In the genomic region with DNA sequence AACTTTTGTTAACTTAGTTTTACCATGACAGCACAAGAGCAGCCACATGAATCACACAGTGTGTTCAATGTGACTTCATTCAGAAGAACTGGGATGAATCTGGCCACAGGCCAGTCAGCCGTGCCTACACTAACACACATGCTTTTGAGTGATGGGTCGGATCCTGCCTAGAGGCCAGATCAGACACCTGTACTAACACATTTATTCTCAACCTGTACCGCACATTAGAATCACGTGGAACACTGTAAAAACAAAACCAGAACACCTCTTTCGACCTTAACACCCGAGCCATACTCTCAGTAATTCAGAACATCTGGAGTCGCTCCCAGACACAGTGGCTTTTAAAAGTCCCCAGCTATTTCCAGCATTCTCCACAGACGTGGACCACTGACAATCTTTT, we compare ENCODE assay signal across 17 mouse cellular contexts.
DNase-seq lines count a peak whose midpoint lies in the region; ATAC-seq lines count a peak whose summit lies in the region.
"Had no signal": no experiment of that assay in that cellular context is flagged by ENCODE, and none has a peak within 500 bp of the region (broad histone marks: within the 10 kb centered on the region; RNA-seq: fewer than 3 reads in every experiment).

No protein-coding gene starts in this region.

- H3K27me3 ChIP-seq in neural tube, embryonic 15.5 days (replicated peaks): no peaks in the 10 kb centered on the region
- no peaks in the 10 kb centered on the region for H3K27me3 ChIP-seq in embryonic facial prominence, embryonic 14.5 days (replicated peaks; ENCODE audit: control insufficient read depth, insufficient read depth, low read length)
- no peaks in the 10 kb centered on the region for H3K27me3 ChIP-seq in stomach, embryonic 16.5 days (ENCODE audit: control insufficient read depth, insufficient read depth, low read length)
- H3K27me3 ChIP-seq in midbrain, embryonic 13.5 days: no peaks in the 10 kb centered on the region
- H3K27me3 ChIP-seq: liver, embryonic 12.5 days had no signal

- H3K9me3 ChIP-seq in neural tube, embryonic 15.5 days (replicated peaks): no peaks in the 10 kb centered on the region
- no peaks in the 10 kb centered on the region for H3K9me3 ChIP-seq in embryonic facial prominence, embryonic 14.5 days (ENCODE audit: control insufficient read depth, low read length)
- no peaks in the 10 kb centered on the region for H3K9me3 ChIP-seq in stomach, embryonic 16.5 days (replicated peaks; ENCODE audit: control insufficient read depth, low read length)
- no peaks in the 10 kb centered on the region for H3K9me3 ChIP-seq in midbrain, embryonic 13.5 days
- H3K9me3 ChIP-seq: heart, embryonic 10.5 days; liver, embryonic 12.5 days; megakaryocyte, embryonic 14.5 days had no signal

- H3K4me2 ChIP-seq in neural tube, embryonic 15.5 days: no peak overlapping the region
- H3K4me2 ChIP-seq in embryonic facial prominence, embryonic 14.5 days (ENCODE audit: low read depth, low read length): no peak overlapping the region
- H3K4me2 ChIP-seq in stomach, embryonic 16.5 days (ENCODE audit: low read depth, low read length): no peak overlapping the region
- H3K4me2 ChIP-seq in midbrain, embryonic 13.5 days (replicated peaks): no peak overlapping the region
- H3K4me2 ChIP-seq: liver, embryonic 12.5 days had no signal

- H3K27ac ChIP-seq in neural tube, embryonic 15.5 days (replicated peaks): no peak overlapping the region
- H3K27ac ChIP-seq in embryonic facial prominence, embryonic 14.5 days (replicated peaks; ENCODE audit: low read depth, low read length): no peak overlapping the region
- H3K27ac ChIP-seq in stomach, embryonic 16.5 days (ENCODE audit: low read length): no peak overlapping the region
- H3K27ac ChIP-seq in midbrain, embryonic 13.5 days: no peak overlapping the region
- H3K27ac ChIP-seq: heart, embryonic 10.5 days; liver, embryonic 12.5 days had no signal

- H3K36me3 ChIP-seq in neural tube, embryonic 15.5 days: 0 out of 2 replicates have a peak, but pooled peaks cover 16% of the 10 kb centered on the region
- 0 out of 2 replicates have a peak, but pooled peaks cover 6% of the 10 kb centered on the region for H3K36me3 ChIP-seq in embryonic facial prominence, embryonic 14.5 days (ENCODE audit: control insufficient read depth, insufficient read depth, low read length)
- H3K36me3 ChIP-seq in stomach, embryonic 16.5 days (ENCODE audit: control insufficient read depth, insufficient read depth, low read length): no peaks in the 10 kb centered on the region
- no peaks in the 10 kb centered on the region for H3K36me3 ChIP-seq in midbrain, embryonic 13.5 days
- H3K36me3 ChIP-seq: liver, embryonic 12.5 days had no signal

- no peak overlapping the region for H3K4me3 ChIP-seq in neural tube, embryonic 15.5 days (replicated peaks)
- H3K4me3 ChIP-seq in embryonic facial prominence, embryonic 14.5 days (ENCODE audit: low read depth, low read length): no peak overlapping the region
- H3K4me3 ChIP-seq in stomach, embryonic 16.5 days (replicated peaks; ENCODE audit: low read length): no peak overlapping the region
- no peak overlapping the region for H3K4me3 ChIP-seq in midbrain, embryonic 13.5 days (replicated peaks)
- H3K4me3 ChIP-seq: heart, embryonic 10.5 days; liver, embryonic 12.5 days; megakaryocyte, embryonic 14.5 days had no signal

- H3K9ac ChIP-seq in neural tube, embryonic 15.5 days (replicated peaks): no peak overlapping the region
- no peak overlapping the region for H3K9ac ChIP-seq in embryonic facial prominence, embryonic 14.5 days (ENCODE audit: low read depth, low read length)
- no peak overlapping the region for H3K9ac ChIP-seq in stomach, embryonic 16.5 days (ENCODE audit: low read length)
- no peak overlapping the region for H3K9ac ChIP-seq in midbrain, embryonic 13.5 days (replicated peaks)
- H3K9ac ChIP-seq: liver, embryonic 12.5 days had no signal

- H3K4me1 ChIP-seq in neural tube, embryonic 15.5 days: peaks cover under 1% of the 10 kb centered on the region; the same call in 1 of the 2 replicates
- H3K4me1 ChIP-seq in embryonic facial prominence, embryonic 14.5 days (ENCODE audit: control insufficient read depth, insufficient read depth, low read length): peaks cover 10% of the 10 kb centered on the region
- H3K4me1 ChIP-seq in stomach, embryonic 16.5 days (ENCODE audit: control insufficient read depth, insufficient read depth, low read length): peaks cover 3% of the 10 kb centered on the region; the same call in 1 of the 2 replicates
- H3K4me1 ChIP-seq in midbrain, embryonic 13.5 days (replicated peaks): 0 out of 2 replicates have a peak, but pooled peaks cover 2% of the 10 kb centered on the region
- H3K4me1 ChIP-seq: heart, embryonic 10.5 days; liver, embryonic 12.5 days; megakaryocyte, embryonic 14.5 days had no signal

- ATAC-seq in neural tube, embryonic 15.5 days (ENCODE audit: low FRiP score): no peak
- peak; percentile 71 for ATAC-seq in embryonic facial prominence, embryonic 14.5 days (ENCODE audit: low read depth)
- ATAC-seq in stomach, embryonic 16.5 days (ENCODE audit: insufficient read depth, low FRiP score): peak; percentile 49; the same call in 1 of the 2 replicates
- no peak for ATAC-seq in midbrain, embryonic 13.5 days
- ATAC-seq: forebrain, embryonic 16.5 days; inflammation-experienced regulatory T-cells, adult 6 months; liver, embryonic 12.5 days had no signal

- peak; percentile 29 for DNase-seq in adrenal gland, postnatal 14 days
- no peak for DNase-seq in adrenal gland, adult 18-20 months (ENCODE audit: low spot score in 2 of 2)
- DNase-seq in neural tube, embryonic 10.5 days (ENCODE audit: extremely low spot score, low spot score): peak; percentile 40
- peak; percentile 77 for DNase-seq in embryonic facial prominence, embryonic 14.5 days (ENCODE audit: low spot score)
- no peak for DNase-seq in liver
- DNase-seq: cerebellum, adult 8-10 months; heart, postnatal 4 days; kidney, postnatal 10 days; thymus, postnatal 25 days had no signal

- 69% methylated on average over 8 of the region's 8 CpGs for WGBS in neural tube, embryonic 15.5 days
- 18% methylated on average over 8 of the region's 8 CpGs for WGBS in embryonic facial prominence, embryonic 14.5 days
- WGBS in stomach, embryonic 16.5 days: 45% methylated on average over 8 of the region's 8 CpGs
- WGBS in midbrain, embryonic 13.5 days: 81% methylated on average over 8 of the region's 8 CpGs

Comparison
In these comparisons a context has a peak if more than half of its experiments do, and no peak if none do; other contexts are left out.
1. DNase-seq: peak in adrenal gland, postnatal 14 days (single experiment), neural tube, embryonic 10.5 days (single experiment) and embryonic facial prominence, embryonic 14.5 days (single experiment); none in adrenal gland, adult 18-20 months (0 of 2) and liver (single experiment).
2. ATAC-seq: peak in embryonic facial prominence, embryonic 14.5 days (single experiment) and stomach, embryonic 16.5 days (single experiment); none in neural tube, embryonic 15.5 days (single experiment) and midbrain, embryonic 13.5 days (single experiment).